Mouse (Mus musculus): ENCODE data around the gene Aff1.

DNA sequence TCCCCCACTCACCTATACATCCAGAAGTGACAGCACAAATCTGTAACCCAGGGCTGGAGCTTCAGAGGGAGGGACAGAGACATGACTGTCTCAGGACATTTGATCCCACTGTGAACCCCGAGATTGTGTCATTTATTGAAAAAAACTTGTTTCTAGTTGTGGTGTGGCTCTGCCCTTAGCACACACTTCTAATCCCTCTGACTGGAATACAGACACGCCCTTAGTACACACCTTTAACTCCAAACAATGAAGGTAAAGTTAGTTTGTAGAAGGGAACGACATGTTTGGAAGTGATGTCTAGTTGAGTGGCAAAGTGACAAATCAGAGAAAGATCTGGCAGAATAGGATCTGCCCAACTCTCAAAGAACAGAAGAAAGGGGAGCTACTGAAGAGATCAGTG, 20.3 kb upstream of the Aff1 start:
- TF ChIP-seq CTCF (IDR thresholded peaks at IDR 0.05; ENCODE audit: low read depth, low read length) (no peak), POLR2AphosphoS5 (IDR thresholded peaks at IDR 0.05; ENCODE audit: insufficient replicate concordance, low read depth, low read length) (no peak), GATA2 (IDR thresholded peaks at IDR 0.05; ENCODE audit: borderline replicate concordance, low read depth, low read length) (no peak)
